Mouse (Mus musculus) MEL-GATA-1-ER (cell line): ENCODE data around the gene Ubl4b.
A peak's percentile ranks its signal among the peaks of the same experiment; 100 is the strongest.

ENCODE experiments used
- DNase-seq: peaks from one replicate; pipeline ENCODE4 v3.0.0-alpha.2; 2012; ENCODE audit warnings: low read depth; ENCODE audit errors: extremely low read depth

Ubl4b gene

DNA sequence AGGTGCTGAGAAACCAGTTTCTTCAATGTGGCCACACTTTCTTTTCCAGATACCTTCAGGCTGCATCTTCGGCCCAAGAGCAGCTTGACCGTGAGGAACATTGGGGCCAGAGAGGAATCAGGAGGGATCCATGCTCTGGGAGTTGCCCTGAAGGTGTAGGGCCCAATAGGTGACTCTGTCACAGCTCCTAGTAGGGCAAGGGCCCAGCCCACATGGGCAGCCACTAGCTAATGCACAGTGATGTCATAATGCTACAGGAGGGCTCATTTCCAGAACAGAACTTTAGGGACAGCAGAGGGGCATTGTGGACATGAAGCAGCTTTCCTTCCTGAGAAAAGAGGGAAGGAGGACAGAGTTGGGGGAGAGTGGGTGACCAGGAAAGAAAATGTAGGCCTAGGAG is at the start of gene Ubl4b:
Gene Ubl4b (minus strand): TSS at position 232 of the 400 bp plus-strand sequence.
- no peak for DNase-seq

GRCm38 (mm10) chr3:107600127-107600526 is 45.3 kb upstream of the Ubl4b start:
- DNase-seq, result no peak

DNA sequence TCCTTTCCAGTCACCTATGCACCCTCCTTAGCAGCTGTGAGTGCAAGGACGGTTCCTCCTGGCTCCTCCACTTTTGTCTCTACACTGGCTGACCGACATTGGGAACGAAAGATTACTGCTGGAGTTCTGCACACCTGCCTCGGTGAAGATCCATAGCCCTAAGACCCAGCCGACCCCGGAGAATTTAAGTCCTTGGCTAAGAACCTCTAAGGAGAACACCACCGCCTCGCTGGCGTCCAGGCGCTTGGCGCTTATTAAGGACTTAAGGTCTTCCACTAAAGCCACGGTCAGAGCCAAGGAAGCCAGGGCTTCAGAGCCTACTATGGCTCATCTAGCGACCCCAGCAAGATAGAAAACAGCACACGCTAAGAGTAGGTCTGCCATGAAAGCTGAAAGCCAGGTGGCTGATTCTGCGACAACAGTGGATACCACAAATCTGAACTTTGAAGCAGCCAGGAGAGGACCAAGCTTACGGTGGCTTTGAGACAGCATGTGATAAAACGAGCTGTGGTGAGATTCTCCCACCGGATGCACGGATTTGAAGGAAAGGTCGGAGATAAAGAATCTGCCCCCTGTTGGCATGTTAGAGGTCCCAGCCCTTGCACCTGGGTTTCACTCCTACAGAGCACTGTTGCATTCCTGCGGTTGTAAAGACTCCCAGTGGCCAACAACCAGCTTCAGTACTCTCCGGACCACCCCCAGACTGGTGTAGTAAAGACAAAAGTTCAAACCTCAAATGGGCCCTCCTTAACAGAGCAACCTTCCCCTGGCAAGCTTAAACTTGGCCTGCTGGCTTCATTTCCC is 42.9 kb upstream of the Ubl4b start:
- no peak for DNase-seq

- DNase-seq, result no peak
Measured at GRCm38 (mm10) chr3:107597134-107597533, 42.3 kb upstream of the Ubl4b start.

DNA sequence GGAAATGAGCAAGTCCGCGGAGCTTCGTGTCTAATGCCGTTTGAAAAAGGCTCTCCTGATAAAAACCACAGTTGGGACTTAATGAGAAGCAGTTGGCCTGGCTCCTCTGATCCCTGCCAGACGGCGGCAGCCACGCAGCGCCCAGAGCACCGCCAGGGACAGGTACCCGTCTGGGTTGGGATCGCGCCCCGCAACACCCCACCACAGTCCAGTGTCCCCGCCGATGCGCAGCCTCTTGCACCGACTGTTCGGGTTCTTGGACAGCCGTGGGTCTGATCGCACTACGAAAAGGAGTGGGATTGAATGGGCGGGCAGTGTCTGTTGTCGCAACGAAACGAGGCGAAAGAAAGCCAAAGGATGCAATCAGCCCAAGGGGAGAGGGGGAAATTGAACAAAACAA is 41.7 kb upstream of the Ubl4b start:
- no peak for DNase-seq

DNA sequence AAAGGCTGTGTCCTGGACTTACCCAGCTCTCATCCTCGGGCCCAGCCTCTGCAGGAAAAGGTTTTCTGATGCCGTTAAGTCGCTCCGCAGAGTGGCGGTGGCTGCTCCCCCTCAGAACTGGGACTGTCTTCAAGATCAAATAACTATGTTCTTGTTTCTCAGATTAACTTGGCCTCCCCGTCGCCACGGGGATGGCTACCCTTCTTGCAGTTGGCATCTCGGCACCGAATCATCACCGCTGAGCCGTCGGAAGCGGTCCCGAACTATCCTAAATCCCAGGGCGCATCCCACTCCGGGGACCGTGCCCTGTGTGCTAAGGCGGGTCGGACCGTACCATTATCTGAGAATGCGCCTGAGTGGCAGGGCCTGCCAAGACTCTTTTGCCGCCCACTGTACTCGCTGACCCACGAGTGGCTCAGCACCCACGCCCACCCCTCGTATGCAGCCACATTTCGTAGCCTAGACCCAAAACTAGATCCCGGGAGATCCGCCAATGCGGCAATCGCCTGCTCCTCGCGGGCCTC is 41.1 kb upstream of the Ubl4b start:
- no peak for DNase-seq

GRCm38 (mm10) chr3:107595264-107595937 is 40.5 kb upstream of the Ubl4b start:
- DNase-seq, result no peak

DNA sequence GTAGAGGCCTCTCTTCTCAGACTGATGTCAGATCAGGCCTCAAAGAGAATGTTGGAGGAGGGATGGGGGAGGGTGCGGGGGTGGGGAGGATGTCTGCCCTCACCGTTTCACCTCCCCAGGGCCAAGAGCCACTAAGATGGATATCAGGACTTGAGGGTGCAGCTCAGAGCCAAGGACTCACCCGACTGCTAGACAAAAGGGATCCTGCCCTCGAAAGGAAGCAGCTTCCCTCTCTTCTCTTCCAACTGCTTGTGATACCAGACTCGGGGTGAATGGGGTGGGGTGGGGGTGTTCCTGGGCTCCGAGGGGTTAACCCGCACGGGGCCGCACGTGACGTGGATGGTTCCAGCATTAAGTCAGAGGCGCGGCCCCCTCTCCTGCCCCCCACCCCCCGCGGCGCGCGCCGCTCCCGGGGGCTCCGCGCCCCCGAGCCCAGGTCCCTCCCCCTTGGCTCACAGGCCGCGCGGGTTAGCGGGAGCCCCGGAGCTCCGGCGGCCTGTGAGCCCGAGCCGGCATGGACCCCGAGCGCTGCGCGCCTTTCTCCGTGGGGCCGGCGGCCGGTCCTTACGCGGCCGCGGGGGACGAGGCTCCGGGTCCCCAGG is 39.9 kb upstream of the Ubl4b start, which contains the start of gene Alx3:
Gene Alx3 (plus strand): TSS at position 370 of the 602 bp plus-strand sequence.
- DNase-seq, result no peak

GRCm38 (mm10) chr3:107593632-107594031 is 38.8 kb upstream of the Ubl4b start:
- DNase-seq, result no peak

- no peak for DNase-seq
Measured at GRCm38 (mm10) chr3:107591612-107592011, 36.7 kb upstream of the Ubl4b start.

GRCm38 (mm10) chr3:107586504-107586903 is 31.6 kb upstream of the Ubl4b start:
- no peak for DNase-seq

DNA sequence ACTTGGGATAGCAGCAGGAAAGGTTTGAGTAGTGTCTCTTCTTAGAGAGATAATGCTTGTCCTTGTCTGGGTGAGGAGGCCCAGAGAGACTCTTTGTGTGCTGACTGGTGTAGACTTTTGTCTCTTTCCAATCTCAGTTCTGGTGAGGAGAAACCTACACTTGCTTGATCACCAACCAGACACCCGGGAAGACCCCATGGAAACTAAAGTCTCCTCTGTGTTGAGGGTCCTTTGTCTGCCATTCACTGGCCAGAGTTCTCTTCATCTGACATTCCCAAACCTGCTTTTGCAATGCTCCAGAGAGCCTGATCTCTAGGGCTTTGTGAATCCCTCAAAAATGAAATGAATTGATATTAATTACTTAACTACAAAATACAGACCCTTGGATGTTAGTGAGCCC is 29.0 kb upstream of the Ubl4b start:
- no peak for DNase-seq

GRCm38 (mm10) chr3:107582875-107583767 is 28.2 kb upstream of the Ubl4b start:
- DNase-seq, result no peak

DNA sequence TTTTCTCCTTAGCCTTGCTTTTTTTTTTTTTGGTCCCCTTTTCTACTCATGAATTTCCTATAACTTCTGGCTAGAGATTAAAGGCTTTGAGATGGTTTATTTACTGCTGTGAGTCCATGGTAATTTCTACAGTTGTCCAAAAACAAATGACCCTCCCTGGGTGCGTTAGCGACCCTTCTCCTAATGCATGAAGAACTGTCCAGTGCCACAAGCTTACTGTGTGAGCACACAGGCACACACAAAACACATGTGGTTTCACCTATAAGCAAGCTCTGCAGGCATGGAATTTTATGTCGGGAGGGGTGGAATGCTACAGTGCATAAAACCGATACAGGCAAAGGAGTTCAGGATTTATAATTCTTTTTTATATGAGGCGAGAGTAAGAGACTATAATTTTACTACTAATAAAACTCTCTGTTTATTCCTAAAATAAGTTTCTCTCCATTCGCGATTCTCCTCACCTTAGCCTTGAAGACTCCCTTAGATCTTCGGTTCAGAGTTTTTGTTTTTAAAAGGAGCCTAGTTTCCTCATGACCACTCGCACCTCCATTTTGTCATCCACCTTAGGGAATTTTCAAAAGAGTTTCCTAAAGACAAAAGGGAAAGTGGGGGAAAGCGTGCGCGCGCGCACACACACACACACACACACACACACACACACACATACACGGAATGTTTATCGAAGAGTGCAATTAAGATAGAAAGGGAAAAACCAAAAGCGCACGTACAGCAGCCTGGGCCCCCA is 27.4 kb upstream of the Ubl4b start:
- DNase-seq, result no peak

DNA sequence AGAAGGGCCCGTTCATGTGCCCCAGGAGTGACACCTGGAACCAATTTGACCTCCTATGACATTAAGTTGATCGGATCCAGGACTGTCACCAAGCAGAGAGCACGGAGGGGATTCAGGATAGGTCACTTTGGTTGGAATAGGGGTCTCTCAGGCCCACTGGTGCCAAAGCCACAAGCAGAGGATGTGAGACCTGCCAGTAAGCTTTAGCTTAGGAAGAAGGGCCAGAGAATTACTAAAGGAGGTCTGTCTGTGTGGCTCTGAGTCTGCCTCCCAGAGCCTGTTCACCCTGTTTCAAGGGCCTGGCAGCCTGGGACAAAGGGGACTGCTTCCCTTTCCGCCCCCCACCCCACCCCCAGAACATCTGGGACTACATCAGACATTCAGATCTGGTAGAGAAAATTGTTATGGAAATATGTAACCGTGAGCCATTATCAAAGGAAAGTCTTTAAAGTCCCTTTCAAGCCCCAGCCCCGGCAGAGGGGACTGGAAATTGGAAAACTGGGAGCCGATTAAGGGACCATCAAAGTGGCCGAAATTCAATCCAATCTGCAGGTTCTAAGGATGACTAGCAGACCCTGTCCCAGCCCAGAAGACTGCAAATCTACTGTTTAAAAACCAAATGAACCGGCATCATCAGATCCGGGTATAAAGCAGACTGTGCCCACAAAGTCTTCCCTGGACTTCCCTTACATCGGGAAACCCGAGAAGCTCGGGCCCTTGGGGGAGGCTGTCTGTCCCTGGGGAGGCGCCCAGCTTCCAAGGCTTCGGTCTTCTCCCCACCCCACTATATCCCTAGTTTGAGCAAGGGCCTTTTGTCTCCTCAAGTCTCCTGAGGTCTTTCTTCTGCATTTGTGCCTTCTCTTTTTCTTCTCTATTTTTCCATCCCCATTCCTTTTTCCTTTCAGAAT is 26.5 kb upstream of the Ubl4b start:
- no peak for DNase-seq

DNA sequence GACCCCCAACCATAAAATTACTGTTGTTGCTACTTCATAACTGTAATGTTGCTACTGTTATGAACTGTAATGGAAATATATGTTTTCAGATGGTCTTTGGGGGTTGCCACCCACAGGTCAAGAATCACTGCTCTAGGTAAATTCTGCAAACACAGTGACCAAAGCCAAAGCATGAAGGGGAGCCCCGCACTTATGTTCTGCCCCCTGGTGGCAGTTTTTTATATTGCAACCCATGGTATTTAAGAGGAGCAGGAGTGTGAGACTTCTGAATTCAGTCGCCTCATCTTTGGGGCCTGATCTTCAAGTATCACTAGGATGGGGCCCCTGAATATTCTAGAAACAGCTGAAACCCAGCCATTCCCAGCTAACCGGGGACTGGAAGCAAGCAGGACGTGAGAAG is 24.6 kb upstream of the Ubl4b start:
- peak; percentile 36 for DNase-seq

- DNase-seq, result no peak
Measured at GRCm38 (mm10) chr3:107577810-107578390, 23.0 kb upstream of the Ubl4b start.

GRCm38 (mm10) chr3:107576807-107577206 is 21.9 kb upstream of the Ubl4b start:
- DNase-seq, result no peak

GRCm38 (mm10) chr3:107571205-107571604 is 16.3 kb upstream of the Ubl4b start:
- DNase-seq, result peak; percentile 36
